Mouse (Mus musculus): Measurements from ENCODE around the gene Vmn1r120.
"Not testable (repeated sequence)": the region's sequence is repeated elsewhere in the genome, so short reads cannot be mapped to it uniquely, and the experiment has no call there.

The Vmn1r120 gene

DNA sequence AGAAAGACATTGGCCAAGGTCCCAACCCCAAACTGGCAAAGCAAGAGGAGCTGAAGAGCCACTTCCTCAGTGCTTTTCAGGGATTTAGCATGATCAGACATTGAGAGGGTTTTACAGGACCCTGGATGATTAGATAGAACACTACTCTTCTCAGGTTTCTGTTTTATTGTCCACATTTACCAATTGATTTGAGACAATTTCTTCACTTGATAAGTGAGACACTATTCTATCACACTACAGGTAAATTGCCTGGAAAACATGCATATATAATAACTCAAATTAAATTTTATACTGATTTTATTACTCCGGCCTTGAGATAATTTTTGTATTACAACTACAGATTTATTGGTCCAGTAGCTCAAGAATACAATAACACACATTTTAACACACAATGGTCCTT, at the start of gene Vmn1r120:
Gene Vmn1r120, minus strand, starts transcription at position 101 of the 400 bp plus-strand sequence.
- DNase-seq (ENCODE audit: low spot score in 2 of 2): not testable (repeated sequence)

DNA sequence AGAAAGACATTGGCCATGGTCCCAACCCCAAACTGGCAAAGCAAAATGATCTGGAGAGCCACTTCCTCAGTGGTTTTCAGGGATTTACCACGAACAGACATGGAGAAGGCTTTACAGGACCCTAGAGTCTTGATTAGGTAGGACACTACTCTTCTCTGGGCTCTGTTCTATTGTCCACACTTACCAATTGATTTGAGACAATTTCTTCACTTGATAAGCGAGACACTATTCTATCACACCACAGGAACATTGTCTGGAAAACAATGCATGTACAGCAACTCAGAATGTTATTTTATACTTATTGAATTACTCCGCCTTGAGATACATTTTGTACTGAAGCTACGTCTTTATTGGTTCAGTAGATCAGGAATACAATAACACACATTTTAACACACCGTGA, 44.8 kb upstream of the Vmn1r120 start, which contains the start of gene Vmn1r121:
Gene Vmn1r121, minus strand, starts transcription at position 101 of the 400 bp plus-strand sequence.
- not testable (repeated sequence) for DNase-seq (ENCODE audit: low spot score in 2 of 2)

DNA sequence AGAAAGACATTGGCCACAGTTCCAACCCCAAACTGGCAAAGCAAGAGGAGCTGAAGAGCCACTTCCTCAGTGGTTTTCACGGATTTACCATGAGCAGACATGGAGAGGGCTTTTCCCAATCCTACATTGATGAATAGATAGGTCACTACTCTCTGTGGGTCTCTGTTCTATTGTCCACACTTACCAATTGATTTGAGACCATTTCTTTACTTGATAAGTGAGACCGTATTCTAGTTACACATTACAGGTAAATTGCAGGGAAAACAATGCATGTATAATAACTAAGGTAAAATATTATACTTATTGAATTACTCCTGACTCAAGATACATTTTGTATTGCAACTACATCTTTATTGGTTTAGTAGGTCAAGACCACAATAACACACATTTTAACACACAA, 41.2 kb downstream of the Vmn1r120 start, which contains the start of gene Vmn1r119:
Gene Vmn1r119, minus strand, starts transcription at position 101 of the 400 bp plus-strand sequence.
- DNase-seq (ENCODE audit: low spot score in 2 of 2): not testable (repeated sequence)

Measured in frontal cortex, postnatal 14 days (tissue).